8 mouse cellular contexts compared by ENCODE assay signal in the genomic region with DNA sequence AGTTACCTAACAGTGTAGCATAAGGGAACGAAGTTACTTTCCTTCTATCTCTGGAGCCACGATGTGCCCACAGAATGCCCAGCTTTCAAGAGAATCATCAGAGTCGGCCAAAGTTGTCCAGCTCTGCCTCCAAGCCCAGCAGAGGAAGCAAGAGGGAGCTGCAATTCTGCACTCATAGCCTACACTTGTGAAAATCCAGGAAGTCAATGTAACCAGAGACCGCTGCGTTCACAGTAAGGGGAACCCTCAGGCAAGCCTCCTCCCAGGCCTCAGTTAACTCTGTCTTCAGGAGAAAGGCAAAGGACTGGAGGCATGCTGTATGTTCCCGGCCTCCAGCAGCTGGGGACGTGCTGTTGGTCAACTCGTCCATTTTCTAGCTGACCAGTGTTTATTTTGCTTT. TPM values are rescaled to one million over a fixed set of nuclear protein-coding genes. Genes with fewer than 3 reads are reported as not detected.
DNase-seq lines count a peak whose midpoint lies in the region; ATAC-seq and TF ChIP-seq lines count a peak whose summit lies in the region.

No protein-coding gene starts in this region.

- H3K4me2 ChIP-seq in embryonic facial prominence, embryonic 11.5 days (ENCODE audit: low read depth, low read length), result peak overlapping the region; percentile 91
- H3K4me2 ChIP-seq in hindbrain, postnatal 0 days (ENCODE audit: low read depth, low read length), result peak overlapping the region; percentile 93
- peak overlapping the region; percentile 93 for H3K4me2 ChIP-seq in midbrain, embryonic 16.5 days (ENCODE audit: low read length)

- peak; percentile 5; the same call in 1 of the 2 replicates for TF ChIP-seq CTCF in hindbrain, postnatal 0 days (IDR thresholded peaks at IDR 0.05; ENCODE audit: low read depth)

- peak overlapping the region; percentile 95; the same call in 1 of the 2 replicates for H3K4me3 ChIP-seq in heart, embryonic 10.5 days
- peak overlapping the region; percentile 57; the same call in 1 of the 2 replicates for H3K4me3 ChIP-seq in embryonic facial prominence, embryonic 11.5 days (ENCODE audit: low read depth, low read length)
- H3K4me3 ChIP-seq in hindbrain, postnatal 0 days (ENCODE audit: low read length), result peak overlapping the region; percentile 81; the same call in 1 of the 2 replicates
- no peak overlapping the region; the same call in 1 of the 2 replicates for H3K4me3 ChIP-seq in midbrain, embryonic 16.5 days (ENCODE audit: low read depth, low read length)

- H3K36me3 ChIP-seq in heart, embryonic 10.5 days, result no peaks in the 10 kb centered on the region
- H3K36me3 ChIP-seq in embryonic facial prominence, embryonic 11.5 days (replicated peaks; ENCODE audit: control insufficient read depth, insufficient read depth, low read depth, low read length), result no peaks in the 10 kb centered on the region
- no peaks in the 10 kb centered on the region for H3K36me3 ChIP-seq in hindbrain, postnatal 0 days (ENCODE audit: insufficient read depth, low read length)
- H3K36me3 ChIP-seq in midbrain, embryonic 16.5 days (ENCODE audit: control insufficient read depth, insufficient read depth, low read length), result no peaks in the 10 kb centered on the region

- H3K9ac ChIP-seq in embryonic facial prominence, embryonic 11.5 days (replicated peaks; ENCODE audit: low read length), result peak overlapping the region; percentile 87
- H3K9ac ChIP-seq in hindbrain, postnatal 0 days (replicated peaks; ENCODE audit: low read length), result peak overlapping the region; percentile 76; the same call in 1 of the 2 replicates
- peak overlapping the region; percentile 87; the same call in 1 of the 2 replicates for H3K9ac ChIP-seq in midbrain, embryonic 16.5 days (ENCODE audit: low read depth, low read length)

- H3K9me3 ChIP-seq in heart, embryonic 10.5 days, result no peaks in the 10 kb centered on the region
- no peaks in the 10 kb centered on the region for H3K9me3 ChIP-seq in embryonic facial prominence, embryonic 11.5 days (replicated peaks; ENCODE audit: control insufficient read depth, low read length)
- no peaks in the 10 kb centered on the region for H3K9me3 ChIP-seq in hindbrain, postnatal 0 days (ENCODE audit: low read length)
- H3K9me3 ChIP-seq in midbrain, embryonic 16.5 days (replicated peaks; ENCODE audit: control insufficient read depth, low read length, poor library complexity, severe bottlenecking), result no peaks in the 10 kb centered on the region

- DNase-seq in heart, embryonic 10.5 days (ENCODE audit: low spot score), result no peak
- no peak for DNase-seq in heart, postnatal 25 days (ENCODE audit: low spot score)
- DNase-seq in embryonic facial prominence, embryonic 11.5 days (ENCODE audit: low spot score), result peak; percentile 70
- DNase-seq in hindbrain, postnatal 0 days (ENCODE audit: low spot score), result peak; percentile 16
- DNase-seq in B cell, adult 2 months, result no peak
- DNase-seq in right cerebral cortex, postnatal 10 days (ENCODE audit: low spot score in 2 of 2), result no peak
- no peak for DNase-seq in adrenal gland, adult 2 months

- H3K27me3 ChIP-seq in heart, embryonic 10.5 days (ENCODE audit: insufficient read depth, poor library complexity, severe bottlenecking), result peaks cover 56% of the 10 kb centered on the region
- no peaks in the 10 kb centered on the region for H3K27me3 ChIP-seq in embryonic facial prominence, embryonic 11.5 days (ENCODE audit: control insufficient read depth, insufficient read depth, low read length)
- no peaks in the 10 kb centered on the region for H3K27me3 ChIP-seq in hindbrain, postnatal 0 days (ENCODE audit: insufficient read depth, low read length)
- H3K27me3 ChIP-seq in midbrain, embryonic 16.5 days (ENCODE audit: control insufficient read depth, insufficient read depth, low read depth, low read length), result no peaks in the 10 kb centered on the region

- 46% methylated on average over 8 of the region's 8 CpGs for WGBS in heart, embryonic 10.5 days
- WGBS in embryonic facial prominence, embryonic 11.5 days, result 18% methylated on average over 8 of the region's 8 CpGs
- 45% methylated on average over 8 of the region's 8 CpGs for WGBS in hindbrain, postnatal 0 days
- WGBS in midbrain, embryonic 16.5 days, result 51% methylated on average over 8 of the region's 8 CpGs

- intact Hi-C loops in heart, postnatal 25 days (cut with DNase I), result loop anchor here (10.0 kb wide), 1 partner anchor 1168 kb away; a partner anchor contains a TSS

- H3K27ac ChIP-seq in heart, embryonic 10.5 days, result peak overlapping the region; percentile 93; the same call in 1 of the 2 replicates
- H3K27ac ChIP-seq in embryonic facial prominence, embryonic 11.5 days (replicated peaks; ENCODE audit: low read depth, low read length), result no peak overlapping the region
- peak overlapping the region; percentile 86; the same call in 1 of the 2 replicates for H3K27ac ChIP-seq in hindbrain, postnatal 0 days
- H3K27ac ChIP-seq in midbrain, embryonic 16.5 days (ENCODE audit: low read length), result no peak overlapping the region

- 0 out of 2 replicates have a peak, but pooled peaks have one; percentile 31 for ATAC-seq in embryonic facial prominence, embryonic 11.5 days (replicated peaks; ENCODE audit: insufficient number of reproducible peaks, low FRiP score, low TSS enrichment, low read depth)
- ATAC-seq in hindbrain, postnatal 0 days, result no peak
- no peak for ATAC-seq in midbrain, embryonic 16.5 days

- H3K4me1 ChIP-seq in heart, embryonic 10.5 days, result peaks cover 28% of the 10 kb centered on the region
- H3K4me1 ChIP-seq in embryonic facial prominence, embryonic 11.5 days (ENCODE audit: control insufficient read depth, insufficient read depth, low read length), result no peaks in the 10 kb centered on the region; the same call in 1 of the 2 replicates
- H3K4me1 ChIP-seq in hindbrain, postnatal 0 days (ENCODE audit: insufficient read depth, low read length), result peaks cover 32% of the 10 kb centered on the region
- H3K4me1 ChIP-seq in midbrain, embryonic 16.5 days (ENCODE audit: control insufficient read depth, insufficient read depth, low read length), result peaks cover 40% of the 10 kb centered on the region

RNA-seq across cellular contexts. Expression of a gene that starts 0.7 kb away (rescaled TPM):
- 2.2 and 3.4 TPM in 2 replicates for polyA plus RNA-seq in heart, embryonic 10.5 days (2016; fragmentation: Nextera tagmentation; extraction: Ambion mirVana)
- total RNA-seq in heart, postnatal 25 days (2021), result 1 to 10 TPM; 1.5 to 2.7 TPM
- 2.5 and 3.0 TPM in 2 replicates for polyA plus RNA-seq in embryonic facial prominence, embryonic 11.5 days (2014; fragmentation: Nextera tagmentation; extraction: Ambion mirVana)
- 2.9 and 3.6 TPM in 2 replicates for total RNA-seq in hindbrain, postnatal 0 days (2014; rRNA removed)
- 2.3 and 2.5 TPM in 2 replicates for polyA plus RNA-seq in hindbrain, postnatal 0 days (2015; fragmentation: Nextera tagmentation; extraction: Ambion mirVana)
- 2.4 and 3.1 TPM in 2 replicates for polyA plus RNA-seq in midbrain, embryonic 16.5 days (2015; fragmentation: Nextera tagmentation; extraction: Ambion mirVana)
- 1 to 10 TPM; 2.3 to 3.0 TPM for total RNA-seq in adrenal gland, adult 2 months (2021)
- polyA plus RNA-seq in adrenal gland, adult 2 months (2012; rRNA removed), result 1.8 and 1.9 TPM in 2 replicates

RNA-seq across cellular contexts. Expression of a gene that starts 0.7 kb away (rescaled TPM):
- polyA plus RNA-seq in heart, embryonic 10.5 days (2016; fragmentation: Nextera tagmentation; extraction: Ambion mirVana), result 4.1 and 7.1 TPM in 2 replicates
- total RNA-seq in heart, postnatal 25 days (2021), result 10 to 100 TPM; 36.9 to 40.7 TPM
- polyA plus RNA-seq in embryonic facial prominence, embryonic 11.5 days (2014; fragmentation: Nextera tagmentation; extraction: Ambion mirVana), result 16.8 and 19.3 TPM in 2 replicates
- 6.5 and 6.7 TPM in 2 replicates for total RNA-seq in hindbrain, postnatal 0 days (2014; rRNA removed)
- polyA plus RNA-seq in hindbrain, postnatal 0 days (2015; fragmentation: Nextera tagmentation; extraction: Ambion mirVana), result 6.5 and 6.6 TPM in 2 replicates
- polyA plus RNA-seq in midbrain, embryonic 16.5 days (2015; fragmentation: Nextera tagmentation; extraction: Ambion mirVana), result 7.4 and 8.7 TPM in 2 replicates
- total RNA-seq in adrenal gland, adult 2 months (2021), result 10 to 100 TPM; 30.2 to 32.6 TPM
- polyA plus RNA-seq in adrenal gland, adult 2 months (2012; rRNA removed), result 5.4 and 6.9 TPM in 2 replicates

RNA-seq across cellular contexts. Expression of a gene that starts 25.2 kb away (rescaled TPM):
- polyA plus RNA-seq in heart, embryonic 10.5 days (2016; fragmentation: Nextera tagmentation; extraction: Ambion mirVana), result 0.68 and 0.92 TPM in 2 replicates
- 1 to 10 TPM; 3.9 to 4.4 TPM for total RNA-seq in heart, postnatal 25 days (2021)
- 2.8 and 4.6 TPM in 2 replicates for polyA plus RNA-seq in embryonic facial prominence, embryonic 11.5 days (2014; fragmentation: Nextera tagmentation; extraction: Ambion mirVana)
- total RNA-seq in hindbrain, postnatal 0 days (2014; rRNA removed), result 71.2 and 101 TPM in 2 replicates
- polyA plus RNA-seq in hindbrain, postnatal 0 days (2015; fragmentation: Nextera tagmentation; extraction: Ambion mirVana), result 18.8 and 19.8 TPM in 2 replicates
- 20.6 and 20.8 TPM in 2 replicates for polyA plus RNA-seq in midbrain, embryonic 16.5 days (2015; fragmentation: Nextera tagmentation; extraction: Ambion mirVana)
- total RNA-seq in adrenal gland, adult 2 months (2021), result 1 to 10 TPM; 2.1 to 4.3 TPM
- polyA plus RNA-seq in adrenal gland, adult 2 months (2012; rRNA removed), result 6.6 and 6.7 TPM in 2 replicates

RNA-seq across cellular contexts. Expression of a gene that starts 58.9 kb away (rescaled TPM):
- 0.11 TPM in 1 of 2 replicates, not detected in the other for polyA plus RNA-seq in heart, embryonic 10.5 days (2016; fragmentation: Nextera tagmentation; extraction: Ambion mirVana)
- total RNA-seq in heart, postnatal 25 days (2021), result not detected
- polyA plus RNA-seq in embryonic facial prominence, embryonic 11.5 days (2014; fragmentation: Nextera tagmentation; extraction: Ambion mirVana), result 0.14 TPM in 1 of 2 replicates, not detected in the other
- total RNA-seq in hindbrain, postnatal 0 days (2014; rRNA removed), result 0.11 TPM in 1 of 2 replicates, not detected in the other
- polyA plus RNA-seq in hindbrain, postnatal 0 days (2015; fragmentation: Nextera tagmentation; extraction: Ambion mirVana), result 0.41 and 0.44 TPM in 2 replicates
- 0.74 and 1.3 TPM in 2 replicates for polyA plus RNA-seq in midbrain, embryonic 16.5 days (2015; fragmentation: Nextera tagmentation; extraction: Ambion mirVana)
- not detected for total RNA-seq in adrenal gland, adult 2 months (2021)
- not detected in 2 replicates for polyA plus RNA-seq in adrenal gland, adult 2 months (2012; rRNA removed)

Comparison
In these comparisons a context has a peak if more than half of its experiments do, and no peak if none do; other contexts are left out.
1. DNase-seq: peak in embryonic facial prominence, embryonic 11.5 days (single experiment) and hindbrain, postnatal 0 days (single experiment); none in heart, embryonic 10.5 days (single experiment), heart, postnatal 25 days (single experiment), B cell, adult 2 months (0 of 2), right cerebral cortex, postnatal 10 days (0 of 2) and adrenal gland, adult 2 months (single experiment).
2. H3K27ac ChIP-seq: peak in heart, embryonic 10.5 days (single experiment) and hindbrain, postnatal 0 days (single experiment); none in embryonic facial prominence, embryonic 11.5 days (single experiment) and midbrain, embryonic 16.5 days (single experiment).
3. Peak in every context shown above with its lines, with median percentiles within 50 percentile points of each other: H3K4me2 ChIP-seq and H3K9ac ChIP-seq.